Mouse (Mus musculus): ENCODE results near the gene Olfr203. TPM values are rescaled to one million over a fixed set of nuclear protein-coding genes. Genes with fewer than 3 reads are reported as not detected.
"Not testable (repeated sequence)": the region's sequence is repeated elsewhere in the genome, so short reads cannot be mapped to it uniquely, and the experiment has no call there.

The Olfr203 gene
- total RNA-seq (2021) (not detected), polyA plus RNA-seq (2012; rRNA removed) (not detected in 2 replicates)
- long read RNA-seq: 0 reads

- TF ChIP-seq POLR2A (IDR thresholded peaks at IDR 0.05; ENCODE audit: insufficient read depth, low read depth, low read length) (no peak), EP300 (IDR thresholded peaks at IDR 0.05; ENCODE audit: insufficient read depth, low read depth, low read length) (no peak), CTCF (IDR thresholded peaks at IDR 0.05) (no peak)
- DNase-seq: no peak
- Histone ChIP-seq H3K36me3 (ENCODE audit: control insufficient read depth, insufficient read depth, low read length) (no peaks in the 10 kb centered on the region), H3K27me3 (ENCODE audit: control insufficient read depth, insufficient read depth, low read length) (no peaks in the 10 kb centered on the region), H3K79me2 (replicated peaks; ENCODE audit: control insufficient read depth, insufficient read depth, low read length) (no peaks in the 10 kb centered on the region), H3K9ac (ENCODE audit: low read depth, low read length) (no peak within 1 kb of the TSS), H3K27ac (no peak within 1 kb of the TSS), H3K4me3 (no peak within 1 kb of the TSS), H3K4me1 (ENCODE audit: control insufficient read depth, insufficient read depth, low read length) (no peaks in the 10 kb centered on the region)
- WGBS: 78% methylated on average over 2 of the region's 2 CpGs
- intact Hi-C loops (cut with DNase I): no loop called here
Measured at GRCm38 (mm10) chr16:59298581-59298980, at the start of gene Olfr203. Olfr203 (plus strand) TSS chr16:59298881.

GRCm38 (mm10) chr16:59249684-59250083 is 49.0 kb upstream of the Olfr203 start:
- no peak overlapping the region for H3K9ac ChIP-seq (ENCODE audit: low read depth, low read length)
- no peaks in the 10 kb centered on the region for H3K36me3 ChIP-seq (ENCODE audit: control insufficient read depth, insufficient read depth, low read length)
- H3K4me3 ChIP-seq: no peak overlapping the region
- no peaks in the 10 kb centered on the region for H3K4me1 ChIP-seq (ENCODE audit: control insufficient read depth, insufficient read depth, low read length)
- H3K27ac ChIP-seq: no peak overlapping the region
- 76% methylated on average over 17 of the region's 17 CpGs for WGBS
- H3K27me3 ChIP-seq (ENCODE audit: control insufficient read depth, insufficient read depth, low read length): no peaks in the 10 kb centered on the region
- DNase-seq: no peak
- no peaks in the 10 kb centered on the region for H3K79me2 ChIP-seq (replicated peaks; ENCODE audit: control insufficient read depth, insufficient read depth, low read length)
- no peak for TF ChIP-seq POLR2A (IDR thresholded peaks at IDR 0.05; ENCODE audit: insufficient read depth, low read depth, low read length)
- TF ChIP-seq CTCF (IDR thresholded peaks at IDR 0.05): no peak
- no peak for TF ChIP-seq EP300 (IDR thresholded peaks at IDR 0.05; ENCODE audit: insufficient read depth, low read depth, low read length)
- intact Hi-C loops (cut with DNase I): loop anchor here (2.0 kb wide), 1 partner anchor 49 kb away; no protein-coding TSS in a partner anchor

- H3K9ac ChIP-seq (ENCODE audit: low read depth, low read length); H3K79me2 ChIP-seq (replicated peaks; ENCODE audit: control insufficient read depth, insufficient read depth, low read length); H3K27me3 ChIP-seq (ENCODE audit: control insufficient read depth, insufficient read depth, low read length); H3K4me1 ChIP-seq (ENCODE audit: control insufficient read depth, insufficient read depth, low read length); DNase-seq; H3K36me3 ChIP-seq (ENCODE audit: control insufficient read depth, insufficient read depth, low read length); H3K4me3 ChIP-seq; H3K27ac ChIP-seq; intact Hi-C loops (cut with DNase I): not testable (repeated sequence)
- WGBS: 52% methylated on average over 4 of the region's 4 CpGs
Measured at GRCm38 (mm10) chr16:59269097-59269496, 29.6 kb upstream of the Olfr203 start.

GRCm38 (mm10) chr16:59272532-59272931 is 26.1 kb upstream of the Olfr203 start, which contains the start of gene Olfr201:
Olfr201 (minus strand) TSS chr16:59272632.
- H3K27me3 ChIP-seq (ENCODE audit: control insufficient read depth, insufficient read depth, low read length); H3K79me2 ChIP-seq (replicated peaks; ENCODE audit: control insufficient read depth, insufficient read depth, low read length); H3K27ac ChIP-seq; H3K9ac ChIP-seq (ENCODE audit: low read depth, low read length); H3K36me3 ChIP-seq (ENCODE audit: control insufficient read depth, insufficient read depth, low read length); intact Hi-C loops (cut with DNase I); DNase-seq; H3K4me3 ChIP-seq; H3K4me1 ChIP-seq (ENCODE audit: control insufficient read depth, insufficient read depth, low read length): not testable (repeated sequence)
- 73% methylated on average over 4 of the region's 4 CpGs for WGBS

GRCm38 (mm10) chr16:59280542-59280941 is 18.1 kb upstream of the Olfr203 start:
- Histone ChIP-seq H3K4me1 (ENCODE audit: control insufficient read depth, insufficient read depth, low read length) (no peaks in the 10 kb centered on the region), H3K4me3 (no peak overlapping the region), H3K27ac (no peak overlapping the region), H3K27me3 (ENCODE audit: control insufficient read depth, insufficient read depth, low read length) (no peaks in the 10 kb centered on the region), H3K79me2 (replicated peaks; ENCODE audit: control insufficient read depth, insufficient read depth, low read length) (no peaks in the 10 kb centered on the region), H3K9ac (ENCODE audit: low read depth, low read length) (no peak overlapping the region), H3K36me3 (ENCODE audit: control insufficient read depth, insufficient read depth, low read length) (no peaks in the 10 kb centered on the region)
- no peak for DNase-seq
- TF ChIP-seq CTCF (IDR thresholded peaks at IDR 0.05) (no peak), EP300 (IDR thresholded peaks at IDR 0.05; ENCODE audit: insufficient read depth, low read depth, low read length) (no peak), POLR2A (IDR thresholded peaks at IDR 0.05; ENCODE audit: insufficient read depth, low read depth, low read length) (no peak)
- intact Hi-C loops (cut with DNase I): no loop called here
- 31% methylated on average over 3 of the region's 3 CpGs for WGBS

- 47% methylated on average over 1 of the region's 1 CpGs for WGBS
- intact Hi-C loops (cut with DNase I): no loop called here
Measured at GRCm38 (mm10) chr16:59283476-59283875, 15.2 kb upstream of the Olfr203 start.

More at GRCm38 (mm10) chr16:59283476-59283875, 15.2 kb upstream of the Olfr203 start:
- TF ChIP-seq CTCF (IDR thresholded peaks at IDR 0.05): no peak
- no peak for TF ChIP-seq POLR2A (IDR thresholded peaks at IDR 0.05; ENCODE audit: insufficient read depth, low read depth, low read length)
- no peak for TF ChIP-seq EP300 (IDR thresholded peaks at IDR 0.05; ENCODE audit: insufficient read depth, low read depth, low read length)
- Histone ChIP-seq H3K4me3 (no peak overlapping the region), H3K36me3 (ENCODE audit: control insufficient read depth, insufficient read depth, low read length) (no peaks in the 10 kb centered on the region), H3K9ac (ENCODE audit: low read depth, low read length) (no peak overlapping the region), H3K4me1 (ENCODE audit: control insufficient read depth, insufficient read depth, low read length) (no peaks in the 10 kb centered on the region), H3K27me3 (ENCODE audit: control insufficient read depth, insufficient read depth, low read length) (no peaks in the 10 kb centered on the region), H3K79me2 (replicated peaks; ENCODE audit: control insufficient read depth, insufficient read depth, low read length) (no peaks in the 10 kb centered on the region), H3K27ac (no peak overlapping the region)
- DNase-seq: no peak
